Mouse (Mus musculus) liver, embryonic 14.5 days (tissue): ENCODE data around the gene Fars2.

Source experiments
- CTCF ChIP-seq: IDR thresholded peaks from 2 replicates; pipeline ENCODE4 v1.5.1; 2016; ENCODE audit warnings: antibody characterized with exemption, low read depth, control low read depth
- EP300 ChIP-seq: IDR thresholded peaks from 2 replicates; pipeline ENCODE4 v1.6.1; 2016; ENCODE audit warnings: antibody characterized with exemption, low read depth

DNA sequence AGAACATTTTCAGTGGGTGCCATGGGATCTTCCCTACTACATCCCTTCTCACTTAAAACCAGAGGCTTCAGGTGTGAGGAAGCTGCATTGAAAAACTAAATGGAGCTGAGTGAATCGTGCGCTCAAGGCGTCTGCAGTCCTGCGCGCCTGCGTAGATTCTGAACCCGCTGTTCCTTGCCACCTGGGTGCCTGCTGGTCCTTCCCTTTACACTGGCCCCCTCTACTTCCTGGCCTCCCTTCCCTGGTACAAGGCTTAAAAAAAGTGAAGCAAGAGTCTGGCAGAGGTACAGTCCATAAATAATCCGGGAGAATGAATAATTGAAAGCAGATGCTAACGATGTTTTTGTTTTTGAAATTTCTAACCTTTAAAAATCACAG is 619.4 kb downstream of the Fars2 start:
- TF ChIP-seq CTCF (no peak), EP300 (no peak)
